ENCODE assay signal across 8 mouse cellular contexts in the genomic region with DNA sequence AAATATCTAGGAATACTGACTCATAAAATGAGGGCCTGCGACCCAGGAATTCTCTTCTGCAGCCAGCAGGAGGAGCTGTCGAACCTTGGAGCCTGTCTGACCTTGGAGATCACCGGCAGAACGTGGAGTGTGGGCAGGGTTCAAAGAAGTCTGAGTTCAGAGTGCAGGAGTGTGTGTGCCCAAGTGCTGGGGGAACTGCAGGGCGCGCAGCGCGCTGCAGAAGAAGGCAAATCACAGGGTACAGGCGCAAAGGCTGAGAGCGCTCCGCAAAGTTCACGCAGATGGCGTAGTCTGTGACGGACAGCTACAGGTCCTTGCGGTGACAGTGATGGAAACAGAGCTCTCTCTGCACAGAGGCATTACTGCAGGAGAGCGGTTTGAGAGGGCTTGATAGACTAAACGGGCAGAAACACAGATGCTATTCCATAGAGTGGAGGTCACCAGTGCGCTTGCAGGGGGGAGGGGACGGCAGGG. TPM values are rescaled to one million over a fixed set of nuclear protein-coding genes. Genes with fewer than 3 reads are reported as not detected.
DNase-seq lines count a peak whose midpoint lies in the region; ATAC-seq lines count a peak whose summit lies in the region.

No protein-coding gene starts in this region.

- H3K36me3 ChIP-seq in intestine, embryonic 15.5 days = no peaks in the 10 kb centered on the region
- H3K36me3 ChIP-seq in limb, embryonic 11.5 days (ENCODE audit: control insufficient read depth, insufficient read depth, low read length) = no peaks in the 10 kb centered on the region
- H3K36me3 ChIP-seq in midbrain, embryonic 12.5 days = no peaks in the 10 kb centered on the region

- H3K4me1 ChIP-seq in intestine, embryonic 15.5 days (replicated peaks) = 0 out of 2 replicates have a peak, but pooled peaks cover 7% of the 10 kb centered on the region
- no peaks in the 10 kb centered on the region; the same call in 1 of the 2 replicates for H3K4me1 ChIP-seq in limb, embryonic 11.5 days (ENCODE audit: control insufficient read depth, insufficient read depth, low read length)
- peaks cover 8% of the 10 kb centered on the region for H3K4me1 ChIP-seq in midbrain, embryonic 12.5 days

- peak overlapping the region; percentile 9 for H3K9ac ChIP-seq in intestine, embryonic 15.5 days
- peak overlapping the region; percentile 38; the same call in 1 of the 2 replicates for H3K9ac ChIP-seq in limb, embryonic 11.5 days (ENCODE audit: low read length)
- peak overlapping the region; percentile 43; the same call in 1 of the 2 replicates for H3K9ac ChIP-seq in midbrain, embryonic 12.5 days (replicated peaks)

- 2% methylated on average over 19 of the region's 19 CpGs for WGBS in intestine, embryonic 15.5 days
- under 1% methylated on average over 19 of the region's 19 CpGs for WGBS in limb, embryonic 11.5 days
- WGBS in midbrain, embryonic 12.5 days = 3% methylated on average over 19 of the region's 19 CpGs

- H3K4me3 ChIP-seq in intestine, embryonic 15.5 days (replicated peaks) = peak overlapping the region; percentile 34
- peak overlapping the region; percentile 33 for H3K4me3 ChIP-seq in limb, embryonic 11.5 days (ENCODE audit: low read depth, low read length)
- peak overlapping the region; percentile 37 for H3K4me3 ChIP-seq in midbrain, embryonic 12.5 days

- peak; percentile 60 to 76 for DNase-seq in urinary bladder, adult 18-20 months (ENCODE audit: low spot score in 2 of 2)
- DNase-seq in urinary bladder, postnatal 10 days (ENCODE audit: low spot score) = no peak
- DNase-seq in embryo, embryonic 11 days = peak; percentile 90
- peak; percentile 50 to 80 for DNase-seq in gastrocnemius, postnatal 4 days (ENCODE audit: low spot score in 2 of 2)
- DNase-seq in limb, embryonic 11.5 days (ENCODE audit: low spot score) = peak; percentile 92
- DNase-seq in right cerebral cortex, postnatal 4 days = peak; percentile 71

- peak overlapping the region; percentile 57; the same call in 1 of the 2 replicates for H3K27ac ChIP-seq in intestine, embryonic 15.5 days
- no peak overlapping the region for H3K27ac ChIP-seq in limb, embryonic 11.5 days (replicated peaks; ENCODE audit: low read depth, low read length)
- H3K27ac ChIP-seq in midbrain, embryonic 12.5 days (replicated peaks) = no peak overlapping the region

- peak overlapping the region; percentile 80 for H3K4me2 ChIP-seq in intestine, embryonic 15.5 days (replicated peaks)
- peak overlapping the region; percentile 62 for H3K4me2 ChIP-seq in limb, embryonic 11.5 days (ENCODE audit: low read depth, severe bottlenecking)
- H3K4me2 ChIP-seq in midbrain, embryonic 12.5 days (replicated peaks) = peak overlapping the region; percentile 81

- H3K9me3 ChIP-seq in intestine, embryonic 15.5 days = no peaks in the 10 kb centered on the region
- H3K9me3 ChIP-seq in limb, embryonic 11.5 days (ENCODE audit: control insufficient read depth, low read length) = no peaks in the 10 kb centered on the region
- H3K9me3 ChIP-seq in midbrain, embryonic 12.5 days = no peaks in the 10 kb centered on the region

- H3K27me3 ChIP-seq in intestine, embryonic 15.5 days (replicated peaks) = no peaks in the 10 kb centered on the region
- no peaks in the 10 kb centered on the region for H3K27me3 ChIP-seq in limb, embryonic 11.5 days (ENCODE audit: control insufficient read depth, insufficient read depth, low read length)
- H3K27me3 ChIP-seq in midbrain, embryonic 12.5 days = peaks cover 16% of the 10 kb centered on the region

- peak; percentile 76 for ATAC-seq in intestine, embryonic 15.5 days
- ATAC-seq in limb, embryonic 11.5 days (ENCODE audit: insufficient number of reproducible peaks, low FRiP score, low TSS enrichment, low read depth) = peak; percentile 81; the same call in 1 of the 2 replicates
- peak; percentile 72 for ATAC-seq in midbrain, embryonic 12.5 days (ENCODE audit: low FRiP score, low read depth)

RNA-seq across cellular contexts. Expression of gene Cox8b, which starts 8.4 kb away (rescaled TPM):
- total RNA-seq in gastrocnemius, postnatal 4 days (2021) = 100 to 1,000 TPM; 754 to 792 TPM
- polyA plus RNA-seq in intestine, embryonic 15.5 days (2015; fragmentation: Nextera tagmentation; extraction: Ambion mirVana) = not detected in 2 replicates
- 0.88 and 1.0 TPM in 2 replicates for polyA plus RNA-seq in limb, embryonic 11.5 days (2014; fragmentation: Nextera tagmentation; extraction: Ambion mirVana)
- not detected in 2 replicates for polyA plus RNA-seq in midbrain, embryonic 12.5 days (2016; fragmentation: Nextera tagmentation; extraction: Ambion mirVana)

RNA-seq across cellular contexts. Expression of gene Nlrp6, which starts 12.0 kb away (rescaled TPM):
- total RNA-seq in gastrocnemius, postnatal 4 days (2021) = under 1 TPM in 1 of 2 experiments, not detected in 1; 0.08 TPM
- 42.9 and 46.8 TPM in 2 replicates for polyA plus RNA-seq in intestine, embryonic 15.5 days (2015; fragmentation: Nextera tagmentation; extraction: Ambion mirVana)
- polyA plus RNA-seq in limb, embryonic 11.5 days (2014; fragmentation: Nextera tagmentation; extraction: Ambion mirVana) = 0.26 TPM in 1 of 2 replicates, not detected in the other
- polyA plus RNA-seq in midbrain, embryonic 12.5 days (2016; fragmentation: Nextera tagmentation; extraction: Ambion mirVana) = 0.08 and 0.18 TPM in 2 replicates

RNA-seq across cellular contexts. Expression of gene Sirt3, which starts 26.6 kb away (rescaled TPM):
- total RNA-seq in gastrocnemius, postnatal 4 days (2021) = 10 to 100 TPM; 16.4 to 18.9 TPM
- 27.7 and 31.4 TPM in 2 replicates for polyA plus RNA-seq in intestine, embryonic 15.5 days (2015; fragmentation: Nextera tagmentation; extraction: Ambion mirVana)
- 21.6 and 23.2 TPM in 2 replicates for polyA plus RNA-seq in limb, embryonic 11.5 days (2014; fragmentation: Nextera tagmentation; extraction: Ambion mirVana)
- polyA plus RNA-seq in midbrain, embryonic 12.5 days (2016; fragmentation: Nextera tagmentation; extraction: Ambion mirVana) = 27.4 and 28.9 TPM in 2 replicates

RNA-seq across cellular contexts. Expression of gene Psmd13, which starts 26.9 kb away (rescaled TPM):
- 100 to 1,000 TPM; 120 to 129 TPM for total RNA-seq in gastrocnemius, postnatal 4 days (2021)
- 194 and 214 TPM in 2 replicates for polyA plus RNA-seq in intestine, embryonic 15.5 days (2015; fragmentation: Nextera tagmentation; extraction: Ambion mirVana)
- polyA plus RNA-seq in limb, embryonic 11.5 days (2014; fragmentation: Nextera tagmentation; extraction: Ambion mirVana) = 185 and 243 TPM in 2 replicates
- 279 and 300 TPM in 2 replicates for polyA plus RNA-seq in midbrain, embryonic 12.5 days (2016; fragmentation: Nextera tagmentation; extraction: Ambion mirVana)

RNA-seq across cellular contexts. Expression of gene Pgghg, which starts 32.5 kb away (rescaled TPM):
- total RNA-seq in gastrocnemius, postnatal 4 days (2021) = 10 to 100 TPM; 15.8 to 16.6 TPM
- 21.6 and 21.9 TPM in 2 replicates for polyA plus RNA-seq in intestine, embryonic 15.5 days (2015; fragmentation: Nextera tagmentation; extraction: Ambion mirVana)
- polyA plus RNA-seq in limb, embryonic 11.5 days (2014; fragmentation: Nextera tagmentation; extraction: Ambion mirVana) = 13.6 and 16.1 TPM in 2 replicates
- polyA plus RNA-seq in midbrain, embryonic 12.5 days (2016; fragmentation: Nextera tagmentation; extraction: Ambion mirVana) = 13.1 and 14.9 TPM in 2 replicates

Comparison
In these comparisons a context has a peak if more than half of its experiments do, and no peak if none do; other contexts are left out.
1. RNA of gene Nlrp6, which starts 12.0 kb away (polyA plus RNA-seq): 42.9 to 46.8 TPM in intestine, embryonic 15.5 days; 0.08 to 0.18 TPM in midbrain, embryonic 12.5 days and 0.26 TPM in limb, embryonic 11.5 days; every median in the first group is over 10 times any median in the second.
2. Peak in every context shown above with its lines, with median percentiles within 50 percentile points of each other: ATAC-seq, H3K4me2 ChIP-seq, H3K4me3 ChIP-seq and H3K9ac ChIP-seq.